Mouse (Mus musculus) lung, adult 18-20 months (tissue): ENCODE results near the gene Nfat5.

Experiments
- DNase-seq, 2 experiments: peaks; one replicate each; pipeline ENCODE4 v3.0.0; 2022; ENCODE audit warnings: mixed read lengths in 2 of 2

The Nfat5 gene

GRCm38 (mm10) chr8:107292928-107293601, at the start of gene Nfat5:
Gene Nfat5 (plus strand): TSS chr8:107293470.
- DNase-seq = peak; percentile 94 to 95

GRCm38 (mm10) chr8:107244218-107244617, 49.1 kb upstream of the Nfat5 start:
- peak in 1 of 2 experiments; percentile 5 for DNase-seq

GRCm38 (mm10) chr8:107248456-107248855, 44.8 kb upstream of the Nfat5 start:
- DNase-seq = peak; percentile 10 to 34

- no peak for DNase-seq
Measured at GRCm38 (mm10) chr8:107251481-107252104, 41.7 kb upstream of the Nfat5 start.

GRCm38 (mm10) chr8:107253121-107253520, 40.1 kb upstream of the Nfat5 start:
- no peak for DNase-seq

- peak in 1 of 2 experiments; percentile 24 for DNase-seq
Measured at GRCm38 (mm10) chr8:107254403-107254802, 38.9 kb upstream of the Nfat5 start.

- DNase-seq = peak in 1 of 2 experiments; percentile 8
Measured at GRCm38 (mm10) chr8:107254951-107255457, 38.3 kb upstream of the Nfat5 start.

GRCm38 (mm10) chr8:107257223-107257622, 36.0 kb upstream of the Nfat5 start:
- no peak for DNase-seq

- DNase-seq = no peak
Measured at GRCm38 (mm10) chr8:107260120-107260519, 33.1 kb upstream of the Nfat5 start.

- no peak for DNase-seq
Measured at GRCm38 (mm10) chr8:107261172-107261571, 32.1 kb upstream of the Nfat5 start.

- no peak for DNase-seq
Measured at GRCm38 (mm10) chr8:107262046-107262705, 31.1 kb upstream of the Nfat5 start.

- DNase-seq = no peak
Measured at GRCm38 (mm10) chr8:107265811-107266210, 27.5 kb upstream of the Nfat5 start.

GRCm38 (mm10) chr8:107268501-107268900, 24.8 kb upstream of the Nfat5 start:
- no peak for DNase-seq

GRCm38 (mm10) chr8:107269191-107269590, 24.1 kb upstream of the Nfat5 start:
- no peak for DNase-seq

- no peak for DNase-seq
Measured at GRCm38 (mm10) chr8:107269617-107270139, 23.6 kb upstream of the Nfat5 start.

- DNase-seq = no peak
Measured at GRCm38 (mm10) chr8:107270287-107270686, 23.0 kb upstream of the Nfat5 start.

GRCm38 (mm10) chr8:107270751-107271150, 22.5 kb upstream of the Nfat5 start:
- DNase-seq = no peak

GRCm38 (mm10) chr8:107277323-107277883, 15.9 kb upstream of the Nfat5 start:
- no peak for DNase-seq

GRCm38 (mm10) chr8:107278571-107278970, 14.7 kb upstream of the Nfat5 start:
- DNase-seq = no peak

GRCm38 (mm10) chr8:107286686-107287085, 6.6 kb upstream of the Nfat5 start:
- no peak for DNase-seq

GRCm38 (mm10) chr8:107287522-107287921, 5.7 kb upstream of the Nfat5 start:
- DNase-seq = no peak

- DNase-seq = no peak
Measured at GRCm38 (mm10) chr8:107291171-107291601, 2.1 kb upstream of the Nfat5 start.
